Mouse (Mus musculus) hindbrain, postnatal 0 days (tissue): ENCODE measurements around the gene Mrps24. TPM values are rescaled to one million over a fixed set of nuclear protein-coding genes. Genes with fewer than 3 reads are reported as not detected.

Experiments
- ATAC-seq: fragments of 200-750 bp; cut with Nextera tagmentation; 2 replicates; pipeline ENCODE4 v1.8.0; 2017; ENCODE audit warnings: mild to moderate bottlenecking, moderate TSS enrichment, moderate library complexity
- DNase-seq: peaks from one replicate; pipeline ENCODE4 v3.0.0-alpha.2; 2015; ENCODE audit warnings: low spot score
- H3K27ac ChIP-seq: fragments of 300-500 bp; sonication (generic); 2 replicates; pipeline ENCODE4 v1.5.1; 2014; ENCODE audit warnings: mild to moderate bottlenecking
- H3K27me3 ChIP-seq: fragments of 300-500 bp; sonication (generic); 2 replicates; pipeline ENCODE4 v1.6.1; 2014; ENCODE audit warnings: low read length, mixed read lengths; ENCODE audit not compliant: insufficient read depth
- H3K36me3 ChIP-seq: fragments of 300-500 bp; sonication (generic); 2 replicates; pipeline ENCODE4 v1.6.1; 2014; ENCODE audit warnings: low read length, mixed read lengths; ENCODE audit not compliant: insufficient read depth
- H3K4me1 ChIP-seq: fragments of 300-500 bp; sonication (generic); 2 replicates; pipeline ENCODE4 v1.6.1; 2014; ENCODE audit warnings: antibody characterized with exemption, low read length, mixed read lengths; ENCODE audit not compliant: insufficient read depth
- H3K4me2 ChIP-seq: fragments of 300-500 bp; sonication (generic); 2 replicates; pipeline ENCODE4 v1.6.1; 2014; ENCODE audit warnings: low read depth, mild to moderate bottlenecking, low read length, moderate library complexity, mixed read lengths
- H3K4me3 ChIP-seq: fragments of 300-500 bp; sonication (generic); 2 replicates; pipeline ENCODE4 v1.5.1; 2014; ENCODE audit warnings: low read length
- H3K9ac ChIP-seq: fragments of 300-500 bp; sonication (generic); replicated peaks from 2 replicates; pipeline ENCODE4 v1.6.1; 2014; ENCODE audit warnings: mild to moderate bottlenecking, low read length, moderate library complexity, mixed read lengths
- H3K9me3 ChIP-seq: fragments of 300-500 bp; sonication (generic); 2 replicates; pipeline ENCODE4 v1.6.1; 2016; ENCODE audit warnings: low read length, mixed read lengths
- CTCF ChIP-seq: IDR thresholded peaks from 2 replicates; pipeline ENCODE4 v1.5.1; 2016; ENCODE audit warnings: antibody characterized with exemption, control low read depth, low read depth
- WGBS: fragments of 180-500 bp; shearing (Covaris S2); extraction: QIAGEN DNeasy Blood & Tissue Kit; methylation state at CpG from one replicate; pipeline ENCODE4 v1.1.7; 2014; 5-methylcytosine and 5-hydroxymethylcytosine counted together
- polyA plus RNA-seq: library from polyadenylated mRNA; unstranded; fragments of >200 nt; fragmentation: Nextera tagmentation; extraction: Ambion mirVana; gene quantifications from 2 replicates; pipeline ENCODE4 v1.2.1, GENCODE M21; 2015
- total RNA-seq: library from RNA; depleted of rRNA; stranded (reverse); fragments of >200 nt; gene quantifications from 2 replicates; pipeline ENCODE4 v1.2.3, GENCODE M21; 2014

Gene Mrps24
- total and polyA plus RNA-seq, 2 experiments from 2014 or later: 56.4 to 234 TPM

DNA sequence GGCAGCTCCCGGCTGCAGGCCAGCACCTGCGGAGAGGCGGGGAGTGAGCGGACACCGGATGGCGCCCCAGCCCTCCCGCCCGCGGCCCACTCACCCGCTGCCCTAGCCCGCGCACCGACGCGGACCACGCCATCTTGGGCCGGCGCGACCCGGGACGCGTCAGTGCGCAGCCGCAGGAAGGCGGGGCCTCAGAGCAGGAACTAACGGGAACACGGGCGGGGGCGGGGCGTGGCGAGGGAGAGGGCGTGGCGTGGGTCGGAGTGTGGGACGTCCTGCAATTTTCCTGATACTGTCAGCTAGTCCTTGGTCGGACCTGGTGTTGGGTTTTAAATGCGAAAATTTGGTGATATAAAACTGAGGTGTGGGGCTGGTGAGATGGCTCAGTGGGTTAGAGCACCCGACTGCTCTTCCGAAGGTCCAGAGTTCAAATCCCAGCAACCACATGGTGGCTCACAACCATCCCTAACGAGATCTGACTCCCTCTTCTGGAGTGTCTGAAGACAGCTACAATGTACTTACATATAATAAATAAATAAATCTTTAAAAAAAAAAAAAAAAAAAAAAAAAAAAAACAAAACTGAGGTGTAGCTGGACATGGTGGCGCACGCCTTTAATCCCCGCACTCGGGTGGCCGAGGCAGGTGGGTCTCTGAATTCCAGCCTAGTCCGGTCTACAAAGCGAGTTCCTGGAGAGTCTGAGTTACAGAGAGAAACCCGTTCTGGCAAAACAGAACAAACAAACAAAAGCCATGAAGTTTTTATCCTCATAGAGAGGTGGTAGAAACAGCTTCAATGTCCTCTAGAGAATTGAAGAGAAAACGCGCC, 7.7 kb downstream of the Mrps24 start:
- TF ChIP-seq CTCF: no peak
- peaks cover 8% of the 10 kb centered on the region; the same call in 1 of the 2 replicates for H3K36me3 ChIP-seq
- 20% methylated on average over 49 of the region's 50 CpGs for WGBS

DNA sequence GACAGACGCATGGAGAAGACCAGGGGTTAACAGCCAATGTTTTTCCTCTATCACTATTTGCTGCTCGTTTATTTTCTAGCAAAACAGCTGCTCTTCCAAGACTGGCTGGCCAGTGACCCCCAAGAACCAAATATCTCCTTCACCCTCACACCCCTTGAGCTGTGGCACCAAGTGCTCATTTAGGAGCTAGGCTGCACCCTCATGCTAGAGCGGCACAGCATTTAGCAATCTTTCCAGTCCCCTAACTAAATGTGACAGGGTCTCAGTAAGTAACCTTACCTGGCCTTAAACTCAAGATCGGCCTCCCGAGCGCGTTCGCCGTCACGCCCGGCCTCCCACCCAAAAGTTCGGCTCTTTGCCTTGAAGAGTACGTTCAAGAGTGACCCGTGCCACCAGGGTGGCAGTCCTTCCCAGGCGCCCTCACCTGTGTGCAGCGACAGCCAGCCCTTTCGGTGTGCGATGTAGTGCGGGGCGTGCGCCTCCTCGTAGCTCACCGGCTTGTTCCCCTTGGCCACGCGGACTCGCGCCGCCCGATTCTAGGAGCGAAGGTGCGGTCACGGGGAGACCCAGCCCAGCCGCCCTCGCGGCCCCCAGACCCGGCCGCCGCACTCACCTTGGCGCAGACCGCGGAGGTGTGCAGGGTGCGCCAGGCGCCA, 8.5 kb downstream of the Mrps24 start:
- Histone ChIP-seq H3K9me3 (no peaks in the 10 kb centered on the region), H3K4me3 (peak overlapping the region; percentile 96), H3K36me3 (peaks cover 8% of the 10 kb centered on the region; the same call in 1 of the 2 replicates), H3K4me2 (peak overlapping the region; percentile 81), H3K9ac (peak overlapping the region; percentile 89), H3K27me3 (no peaks in the 10 kb centered on the region), H3K4me1 (peaks cover 6% of the 10 kb centered on the region; the same call in 1 of the 2 replicates), H3K27ac (peak overlapping the region; percentile 83)
- under 1% methylated on average over 43 of the region's 43 CpGs for WGBS
- ATAC-seq (peak; percentile 78), DNase-seq (no peak)
- TF ChIP-seq CTCF: no peak

More for the DNA sequence above, 7.7 kb downstream of the Mrps24 start:
- peak; percentile 97 for ATAC-seq
- Histone ChIP-seq H3K27me3 (no peaks in the 10 kb centered on the region), H3K4me2 (peak overlapping the region; percentile 81), H3K4me3 (peak overlapping the region; percentile 96), H3K4me1 (peaks cover 6% of the 10 kb centered on the region; the same call in 1 of the 2 replicates), H3K27ac (peak overlapping the region; percentile 83), H3K9ac (peak overlapping the region; percentile 89), H3K9me3 (no peaks in the 10 kb centered on the region)
- DNase-seq: peak; percentile 95

DNA sequence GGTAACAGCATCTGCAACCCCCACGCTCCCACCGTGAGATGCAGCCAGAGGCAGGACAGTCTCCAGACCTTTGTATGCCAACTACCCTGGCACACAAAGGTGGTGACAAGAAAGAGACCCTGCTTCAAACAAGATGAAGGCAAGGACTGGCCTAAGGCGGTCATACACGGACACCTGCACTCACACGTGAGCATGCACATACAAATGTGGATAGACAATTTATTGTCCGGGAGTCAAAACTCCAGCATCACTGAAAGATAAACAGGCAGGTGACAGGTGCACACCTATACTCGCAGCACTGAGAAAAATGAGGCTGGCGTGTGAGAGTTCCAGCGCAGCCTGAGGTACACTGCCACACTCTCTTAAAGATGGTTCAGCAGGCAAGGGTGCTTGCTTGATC, 9.5 kb downstream of the Mrps24 start:
- 93% methylated on average over 9 of the region's 9 CpGs for WGBS
- H3K4me2 ChIP-seq: peak overlapping the region; percentile 81
- DNase-seq (no peak), ATAC-seq (no peak)
- peaks cover 6% of the 10 kb centered on the region; the same call in 1 of the 2 replicates for H3K4me1 ChIP-seq
- H3K9ac ChIP-seq: no peak overlapping the region; the same call in 1 of the 2 replicates
- TF ChIP-seq CTCF: no peak
- peaks cover 8% of the 10 kb centered on the region; the same call in 1 of the 2 replicates for H3K36me3 ChIP-seq
- H3K27ac ChIP-seq: no peak overlapping the region
- peak overlapping the region; percentile 96 for H3K4me3 ChIP-seq
- no peaks in the 10 kb centered on the region for H3K27me3 ChIP-seq
- H3K9me3 ChIP-seq: no peaks in the 10 kb centered on the region

DNA sequence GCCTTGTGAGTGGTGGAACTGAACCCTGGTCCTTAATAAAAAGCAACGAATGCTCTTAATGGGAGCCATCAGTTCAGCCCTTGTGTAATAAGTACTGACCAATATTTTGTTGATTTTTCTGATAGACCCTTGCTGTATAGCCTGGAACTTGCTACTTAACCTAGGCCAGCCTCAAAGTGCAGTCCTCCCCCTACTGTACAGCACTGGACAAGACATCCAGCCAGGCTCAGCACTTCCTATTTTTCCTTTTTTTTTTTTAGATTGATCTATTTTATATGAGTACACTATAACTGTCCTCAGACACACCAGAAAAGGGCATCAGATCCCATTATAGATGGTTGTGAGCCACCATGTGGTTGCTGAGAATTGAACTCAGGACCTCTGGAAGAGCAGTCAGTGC, 12.1 kb downstream of the Mrps24 start:
- no peak overlapping the region for H3K27ac ChIP-seq
- H3K36me3 ChIP-seq: peaks cover 8% of the 10 kb centered on the region; the same call in 1 of the 2 replicates
- no peak for DNase-seq
- 94% methylated on average over 1 of the region's 1 CpGs for WGBS
- no peak for ATAC-seq
- peaks cover 6% of the 10 kb centered on the region; the same call in 1 of the 2 replicates for H3K4me1 ChIP-seq
- no peak overlapping the region for H3K4me3 ChIP-seq
- no peak for TF ChIP-seq CTCF
- no peak overlapping the region for H3K9ac ChIP-seq
- no peaks in the 10 kb centered on the region for H3K27me3 ChIP-seq
- H3K9me3 ChIP-seq: no peaks in the 10 kb centered on the region
- no peak overlapping the region for H3K4me2 ChIP-seq

DNA sequence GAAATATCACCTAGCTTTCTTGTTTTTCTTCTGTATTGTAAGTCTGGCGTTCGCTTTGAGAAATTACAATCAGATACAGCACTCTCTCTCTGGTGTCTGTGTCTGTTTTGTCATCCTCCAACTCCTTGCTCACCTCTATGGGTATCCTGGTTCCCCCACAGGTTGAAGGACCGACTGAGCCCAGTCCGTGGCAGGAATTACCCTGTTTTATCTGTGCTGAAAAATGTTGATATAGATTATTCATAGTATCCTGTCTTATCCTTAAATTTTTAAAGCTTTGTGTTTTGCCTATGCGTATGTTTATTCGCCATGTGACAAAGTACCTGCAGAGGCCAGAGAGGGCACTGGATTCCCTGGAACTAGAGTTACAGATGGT, 12.5 kb downstream of the Mrps24 start:
- H3K36me3 ChIP-seq: peaks cover 8% of the 10 kb centered on the region; the same call in 1 of the 2 replicates
- DNase-seq (no peak), ATAC-seq (no peak)
- no peak for TF ChIP-seq CTCF
- H3K9me3 ChIP-seq: no peaks in the 10 kb centered on the region
- H3K4me3 ChIP-seq: no peak overlapping the region
- H3K4me2 ChIP-seq: no peak overlapping the region
- H3K4me1 ChIP-seq: peaks cover 6% of the 10 kb centered on the region; the same call in 1 of the 2 replicates
- WGBS: 90% methylated on average over 6 of the region's 6 CpGs
- H3K9ac ChIP-seq: no peak overlapping the region
- H3K27me3 ChIP-seq: no peaks in the 10 kb centered on the region
- H3K27ac ChIP-seq: no peak overlapping the region

DNA sequence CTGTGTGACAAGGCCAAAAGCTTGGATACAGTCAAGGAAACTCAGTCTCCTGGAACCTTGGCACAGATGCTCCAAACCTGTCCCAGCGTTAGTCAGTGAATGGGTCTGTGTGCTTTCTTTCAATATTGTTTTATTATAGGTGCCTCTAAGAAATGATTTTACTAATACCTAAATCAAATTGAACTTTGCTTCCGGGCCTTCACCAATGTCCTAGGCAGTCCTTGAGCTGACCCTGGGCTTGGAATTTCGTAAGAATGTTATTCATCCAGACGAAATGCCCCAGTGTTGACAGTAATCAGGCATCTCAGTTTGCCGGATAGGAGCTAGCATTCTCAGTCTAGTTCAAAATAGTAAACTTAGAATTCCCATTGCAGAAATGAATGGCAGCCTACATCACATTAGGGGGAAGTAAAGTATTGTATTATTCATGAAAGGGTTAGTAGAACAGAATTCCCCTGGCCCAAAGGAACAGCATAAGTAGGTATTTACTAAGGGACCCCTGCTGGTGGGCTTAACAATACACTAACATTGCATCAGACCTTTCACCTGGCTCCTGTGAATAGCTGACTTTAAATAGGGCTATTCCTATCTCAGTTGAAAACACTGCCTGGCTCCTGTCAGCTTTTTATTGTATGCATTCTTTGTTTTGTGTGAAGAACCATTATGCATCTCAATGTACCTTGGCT, 13.1 kb downstream of the Mrps24 start:
- 79% methylated on average over 5 of the region's 5 CpGs for WGBS
- Histone ChIP-seq H3K27me3 (no peaks in the 10 kb centered on the region), H3K4me3 (no peak overlapping the region), H3K9me3 (no peaks in the 10 kb centered on the region), H3K36me3 (peaks cover 8% of the 10 kb centered on the region; the same call in 1 of the 2 replicates), H3K9ac (no peak overlapping the region), H3K4me2 (no peak overlapping the region), H3K27ac (no peak overlapping the region), H3K4me1 (peaks cover 6% of the 10 kb centered on the region; the same call in 1 of the 2 replicates)
- no peak for TF ChIP-seq CTCF
- no peak for ATAC-seq
- no peak for DNase-seq
